Mouse (Mus musculus): ENCODE results near the gene Axin2. TPM values are rescaled to one million over a fixed set of nuclear protein-coding genes. Genes with fewer than 3 reads are reported as not detected.

Gene Axin2
- polyA plus RNA-seq, 1 experiment from 2014 or later: 6.5 TPM

GRCm38 (mm10) chr11:108897034-108897433, 23.1 kb upstream of the Axin2 start:
- H3K27me3 ChIP-seq (replicated peaks; ENCODE audit: control insufficient read depth, insufficient read depth, low read length): no peaks in the 10 kb centered on the region
- no peak overlapping the region for H3K4me3 ChIP-seq (ENCODE audit: low read depth, low read length)
- no peak for DNase-seq (ENCODE audit: low spot score)
- WGBS: 84% methylated on average over 4 of the region's 4 CpGs
- H3K9me3 ChIP-seq (ENCODE audit: control insufficient read depth, low read length): no peaks in the 10 kb centered on the region
- H3K27ac ChIP-seq (ENCODE audit: low read depth): no peak overlapping the region
- H3K4me2 ChIP-seq (ENCODE audit: low read length): no peak overlapping the region
- H3K9ac ChIP-seq (ENCODE audit: low read length): no peak overlapping the region
- H3K36me3 ChIP-seq (ENCODE audit: control insufficient read depth, insufficient read depth, low read length): no peaks in the 10 kb centered on the region
- ATAC-seq (replicated peaks; ENCODE audit: low FRiP score, low TSS enrichment, low read depth): no peak
- H3K4me1 ChIP-seq (replicated peaks; ENCODE audit: control insufficient read depth, insufficient read depth, low read length): peaks cover under 1% of the 10 kb centered on the region

DNA sequence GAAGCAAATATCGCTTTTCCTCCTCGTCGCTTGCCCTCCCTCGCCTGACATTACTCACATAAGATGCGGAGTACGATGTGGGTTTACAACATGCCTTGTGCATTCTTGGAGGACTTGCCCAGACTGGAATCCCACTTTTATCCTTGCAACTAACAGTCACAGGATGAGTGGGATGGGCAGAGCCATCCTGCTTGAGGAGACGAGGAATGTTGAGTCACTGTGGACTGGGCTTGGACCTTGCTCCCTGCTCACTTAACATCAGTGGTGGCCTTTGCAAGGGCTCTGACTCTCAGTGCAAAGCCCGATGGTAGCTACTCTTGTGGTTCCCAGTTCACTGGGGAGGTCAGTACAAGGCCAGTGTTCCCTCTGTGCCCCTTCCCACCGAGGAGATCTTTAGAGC, 22.1 kb upstream of the Axin2 start:
- Histone ChIP-seq H3K36me3 (ENCODE audit: control insufficient read depth, insufficient read depth, low read length) (no peaks in the 10 kb centered on the region), H3K9me3 (ENCODE audit: control insufficient read depth, low read length) (no peaks in the 10 kb centered on the region), H3K9ac (ENCODE audit: low read length) (no peak overlapping the region), H3K27me3 (replicated peaks; ENCODE audit: control insufficient read depth, insufficient read depth, low read length) (no peaks in the 10 kb centered on the region), H3K4me2 (ENCODE audit: low read length) (no peak overlapping the region), H3K4me3 (ENCODE audit: low read depth, low read length) (no peak overlapping the region), H3K4me1 (replicated peaks; ENCODE audit: control insufficient read depth, insufficient read depth, low read length) (no peaks in the 10 kb centered on the region), H3K27ac (ENCODE audit: low read depth) (no peak overlapping the region)
- ATAC-seq (replicated peaks; ENCODE audit: low FRiP score, low TSS enrichment, low read depth): no peak
- 61% methylated on average over 9 of the region's 9 CpGs for WGBS
- DNase-seq (ENCODE audit: low spot score): no peak

DNA sequence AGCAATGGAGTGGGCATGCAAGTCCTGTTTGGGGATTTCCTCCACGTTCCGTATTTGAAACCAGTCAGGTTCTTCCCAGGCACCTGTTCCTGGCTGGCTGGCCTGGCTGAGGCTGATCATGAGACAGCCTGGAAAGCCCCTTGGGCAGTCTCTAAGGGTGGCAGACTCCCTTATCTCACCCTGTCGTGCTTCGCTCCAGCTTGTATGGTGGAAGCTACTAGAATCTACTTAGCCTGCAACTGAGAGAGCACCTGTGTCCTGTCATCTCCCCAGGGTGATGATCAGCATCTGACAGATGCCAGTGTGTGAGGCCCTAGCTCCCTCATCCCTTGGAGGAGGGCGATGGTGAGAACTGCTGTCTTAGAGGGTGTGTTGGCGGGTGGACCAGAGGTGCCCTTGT, 21.7 kb upstream of the Axin2 start:
- no peak for DNase-seq (ENCODE audit: low spot score)
- Histone ChIP-seq H3K27me3 (replicated peaks; ENCODE audit: control insufficient read depth, insufficient read depth, low read length) (no peaks in the 10 kb centered on the region), H3K9ac (ENCODE audit: low read length) (no peak overlapping the region), H3K4me3 (ENCODE audit: low read depth, low read length) (no peak overlapping the region), H3K36me3 (ENCODE audit: control insufficient read depth, insufficient read depth, low read length) (no peaks in the 10 kb centered on the region), H3K27ac (ENCODE audit: low read depth) (no peak overlapping the region), H3K4me2 (ENCODE audit: low read length) (no peak overlapping the region), H3K4me1 (replicated peaks; ENCODE audit: control insufficient read depth, insufficient read depth, low read length) (no peaks in the 10 kb centered on the region), H3K9me3 (ENCODE audit: control insufficient read depth, low read length) (no peaks in the 10 kb centered on the region)
- no peak for ATAC-seq (replicated peaks; ENCODE audit: low FRiP score, low TSS enrichment, low read depth)
- 81% methylated on average over 6 of the region's 6 CpGs for WGBS

GRCm38 (mm10) chr11:108900718-108901488, 19.2 kb upstream of the Axin2 start:
- no peak overlapping the region for H3K4me3 ChIP-seq (ENCODE audit: low read depth, low read length)
- no peaks in the 10 kb centered on the region for H3K4me1 ChIP-seq (replicated peaks; ENCODE audit: control insufficient read depth, insufficient read depth, low read length)
- ATAC-seq (replicated peaks; ENCODE audit: low FRiP score, low TSS enrichment, low read depth) (no peak), DNase-seq (ENCODE audit: low spot score) (no peak)
- no peak overlapping the region for H3K4me2 ChIP-seq (ENCODE audit: low read length)
- H3K9me3 ChIP-seq (ENCODE audit: control insufficient read depth, low read length): no peaks in the 10 kb centered on the region
- H3K9ac ChIP-seq (ENCODE audit: low read length): no peak overlapping the region
- no peak overlapping the region for H3K27ac ChIP-seq (ENCODE audit: low read depth)
- H3K36me3 ChIP-seq (ENCODE audit: control insufficient read depth, insufficient read depth, low read length): no peaks in the 10 kb centered on the region
- no peaks in the 10 kb centered on the region for H3K27me3 ChIP-seq (replicated peaks; ENCODE audit: control insufficient read depth, insufficient read depth, low read length)
- 80% methylated on average over 9 of the region's 10 CpGs for WGBS

DNA sequence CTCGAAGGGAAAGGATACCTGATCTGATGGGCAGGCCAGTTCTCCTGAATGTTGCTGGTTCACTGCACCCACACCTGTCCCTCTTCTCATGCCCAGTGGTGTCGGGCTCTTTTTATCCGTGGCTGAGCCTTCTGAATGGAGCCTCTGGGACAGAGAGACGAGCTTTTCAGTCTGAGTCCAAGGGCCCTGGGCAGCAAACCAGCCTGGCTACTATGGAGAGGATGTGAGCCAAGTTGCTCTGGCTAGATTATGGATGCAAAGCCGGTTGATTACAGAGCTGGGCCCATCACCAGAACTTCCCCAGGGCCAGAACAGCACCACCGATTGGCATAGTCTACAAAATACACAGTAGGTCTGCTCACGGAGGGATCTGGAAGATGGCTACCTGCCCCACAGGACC, 18.5 kb upstream of the Axin2 start:
- Histone ChIP-seq H3K4me2 (ENCODE audit: low read length) (no peak overlapping the region), H3K4me3 (ENCODE audit: low read depth, low read length) (no peak overlapping the region), H3K4me1 (replicated peaks; ENCODE audit: control insufficient read depth, insufficient read depth, low read length) (no peaks in the 10 kb centered on the region), H3K9ac (ENCODE audit: low read length) (no peak overlapping the region), H3K27ac (ENCODE audit: low read depth) (no peak overlapping the region), H3K9me3 (ENCODE audit: control insufficient read depth, low read length) (no peaks in the 10 kb centered on the region), H3K27me3 (replicated peaks; ENCODE audit: control insufficient read depth, insufficient read depth, low read length) (no peaks in the 10 kb centered on the region), H3K36me3 (ENCODE audit: control insufficient read depth, insufficient read depth, low read length) (no peaks in the 10 kb centered on the region)
- DNase-seq (ENCODE audit: low spot score) (no peak), ATAC-seq (replicated peaks; ENCODE audit: low FRiP score, low TSS enrichment, low read depth) (no peak)
- 86% methylated on average over 7 of the region's 7 CpGs for WGBS

GRCm38 (mm10) chr11:108902303-108902702, 17.8 kb upstream of the Axin2 start:
- no peaks in the 10 kb centered on the region for H3K27me3 ChIP-seq (replicated peaks; ENCODE audit: control insufficient read depth, insufficient read depth, low read length)
- no peak overlapping the region for H3K27ac ChIP-seq (ENCODE audit: low read depth)
- H3K36me3 ChIP-seq (ENCODE audit: control insufficient read depth, insufficient read depth, low read length): no peaks in the 10 kb centered on the region
- no peak overlapping the region for H3K9ac ChIP-seq (ENCODE audit: low read length)
- no peak for ATAC-seq (replicated peaks; ENCODE audit: low FRiP score, low TSS enrichment, low read depth)
- no peaks in the 10 kb centered on the region for H3K4me1 ChIP-seq (replicated peaks; ENCODE audit: control insufficient read depth, insufficient read depth, low read length)
- 67% methylated on average over 4 of the region's 4 CpGs for WGBS
- H3K4me3 ChIP-seq (ENCODE audit: low read depth, low read length): no peak overlapping the region
- H3K9me3 ChIP-seq (ENCODE audit: control insufficient read depth, low read length): no peaks in the 10 kb centered on the region
- DNase-seq (ENCODE audit: low spot score): no peak
- no peak overlapping the region for H3K4me2 ChIP-seq (ENCODE audit: low read length)

DNA sequence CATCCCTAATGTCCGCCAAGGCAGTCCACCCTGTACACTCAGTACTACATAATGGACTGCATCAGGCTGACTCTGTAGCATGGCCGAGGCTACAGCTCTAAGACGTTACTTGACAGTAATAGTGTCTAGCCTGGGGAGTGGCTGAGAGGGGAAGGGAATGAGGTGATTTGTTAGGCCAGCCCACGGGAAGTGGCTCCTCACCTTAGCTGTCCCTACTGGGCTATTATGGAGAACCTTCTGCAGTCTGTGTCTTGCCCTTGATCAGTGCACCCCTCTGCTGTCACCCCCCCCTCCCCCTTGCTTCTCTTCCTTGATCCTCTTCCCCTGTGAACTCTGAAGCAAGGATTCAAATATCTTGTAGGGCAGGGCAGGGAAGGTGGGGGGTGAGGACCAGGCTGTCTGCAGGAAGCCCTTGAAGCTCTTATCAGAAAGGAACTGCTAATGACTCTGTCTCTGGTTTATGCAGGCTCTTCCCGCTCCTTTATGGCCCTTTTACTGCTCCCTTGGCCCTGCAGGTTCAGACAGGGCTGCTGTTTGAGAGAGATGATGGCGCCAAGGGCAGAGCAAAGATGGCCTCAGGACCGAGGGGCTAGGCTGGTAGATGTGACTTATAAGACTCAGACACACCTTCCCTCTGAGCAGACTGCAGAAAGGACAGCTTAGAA, 13.4 kb upstream of the Axin2 start:
- DNase-seq (ENCODE audit: low spot score): no peak
- Histone ChIP-seq H3K27ac (ENCODE audit: low read depth) (no peak overlapping the region), H3K4me1 (replicated peaks; ENCODE audit: control insufficient read depth, insufficient read depth, low read length) (peaks cover 16% of the 10 kb centered on the region), H3K27me3 (replicated peaks; ENCODE audit: control insufficient read depth, insufficient read depth, low read length) (0 out of 2 replicates have a peak, but pooled peaks cover 4% of the 10 kb centered on the region), H3K9me3 (ENCODE audit: control insufficient read depth, low read length) (no peaks in the 10 kb centered on the region), H3K36me3 (ENCODE audit: control insufficient read depth, insufficient read depth, low read length) (no peaks in the 10 kb centered on the region), H3K9ac (ENCODE audit: low read length) (no peak overlapping the region), H3K4me3 (ENCODE audit: low read depth, low read length) (no peak overlapping the region), H3K4me2 (ENCODE audit: low read length) (no peak overlapping the region)
- 33% methylated on average over 7 of the region's 7 CpGs for WGBS
- ATAC-seq (replicated peaks; ENCODE audit: low FRiP score, low TSS enrichment, low read depth): peak; percentile 63

- H3K9me3 ChIP-seq (ENCODE audit: control insufficient read depth, low read length): no peaks in the 10 kb centered on the region
- H3K4me2 ChIP-seq (ENCODE audit: low read length): peak overlapping the region; percentile 45
- H3K27ac ChIP-seq (ENCODE audit: low read depth): no peak overlapping the region
- 0 out of 2 replicates have a peak, but pooled peaks cover 4% of the 10 kb centered on the region for H3K27me3 ChIP-seq (replicated peaks; ENCODE audit: control insufficient read depth, insufficient read depth, low read length)
- 7% methylated on average over 24 of the region's 24 CpGs for WGBS
- H3K4me1 ChIP-seq (replicated peaks; ENCODE audit: control insufficient read depth, insufficient read depth, low read length): peaks cover 16% of the 10 kb centered on the region
- 0 out of 2 replicates have a peak overlapping the region, but pooled peaks have one; percentile 5 for H3K9ac ChIP-seq (ENCODE audit: low read length)
- H3K36me3 ChIP-seq (ENCODE audit: control insufficient read depth, insufficient read depth, low read length): no peaks in the 10 kb centered on the region
- ATAC-seq (replicated peaks; ENCODE audit: low FRiP score, low TSS enrichment, low read depth): no peak; the same call in 1 of the 2 replicates
- no peak for DNase-seq (ENCODE audit: low spot score)
- peak overlapping the region; percentile 20 for H3K4me3 ChIP-seq (ENCODE audit: low read depth, low read length)
These were observed 10.6 kb upstream of the Axin2 start for GRCm38 (mm10) chr11:108909396-108910195.

All from intestine, embryonic 14.5 days (tissue).